Mouse (Mus musculus) hindbrain, embryonic 11.5 days (tissue): ENCODE data around the gene Rhbdd2. TPM values are rescaled to one million over a fixed set of nuclear protein-coding genes. Genes with fewer than 3 reads are reported as not detected.
"Not testable (repeated sequence)": the region's sequence is repeated elsewhere in the genome, so short reads cannot be mapped to it uniquely, and the experiment has no call there.

Experiments used
- ATAC-seq: fragments of 200-750 bp; cut with Nextera tagmentation; 2 replicates; pipeline ENCODE4 v1.8.0; 2017; ENCODE audit warnings: mild to moderate bottlenecking, moderate TSS enrichment, moderate library complexity; ENCODE audit not compliant: low FRiP score
- DNase-seq: peaks from one replicate; pipeline ENCODE4 v3.0.0-alpha.2; 2015; ENCODE audit warnings: low spot score
- H3K27ac ChIP-seq: fragments of 300-500 bp; sonication (generic); 2 replicates; pipeline ENCODE4 v1.5.1; 2014; ENCODE audit warnings: mild to moderate bottlenecking, low read depth, low read length
- H3K27me3 ChIP-seq: fragments of 300-500 bp; sonication (generic); 2 replicates; pipeline ENCODE4 v1.6.1; 2014; ENCODE audit warnings: mild to moderate bottlenecking, low read length, moderate library complexity, mixed read lengths; ENCODE audit not compliant: control insufficient read depth, insufficient read depth
- H3K36me3 ChIP-seq: fragments of 300-500 bp; sonication (generic); 2 replicates; pipeline ENCODE4 v1.6.1; 2014; ENCODE audit warnings: mild to moderate bottlenecking, low read length, moderate library complexity, mixed read lengths; ENCODE audit not compliant: control insufficient read depth, insufficient read depth
- H3K4me1 ChIP-seq: fragments of 300-500 bp; sonication (generic); replicated peaks from 2 replicates; pipeline ENCODE4 v1.6.1; 2014; ENCODE audit warnings: low read length, mixed read lengths; ENCODE audit not compliant: control insufficient read depth, insufficient read depth
- H3K4me2 ChIP-seq: fragments of 300-500 bp; sonication (generic); replicated peaks from 2 replicates; pipeline ENCODE4 v1.6.1; 2014; ENCODE audit warnings: mild to moderate bottlenecking, low read depth, low read length
- H3K4me3 ChIP-seq: fragments of 300-500 bp; sonication (generic); 2 replicates; pipeline ENCODE4 v1.5.1; 2014; ENCODE audit warnings: low read depth, low read length
- H3K9ac ChIP-seq: fragments of 300-500 bp; sonication (generic); 2 replicates; pipeline ENCODE4 v1.6.1; 2014; ENCODE audit warnings: low read depth, low read length
- H3K9me3 ChIP-seq: fragments of 300-500 bp; sonication (generic); 2 replicates; pipeline ENCODE4 v1.6.1; 2016; ENCODE audit warnings: low read length; ENCODE audit not compliant: control insufficient read depth
- whole genome bisulfite sequencing: fragments of 180-500 bp; shearing (Covaris S2); extraction: QIAGEN DNeasy Blood & Tissue Kit; methylation state at CpG from one replicate; pipeline ENCODE4 v1.1.7; 2014; 5-methylcytosine and 5-hydroxymethylcytosine counted together
- polyA plus RNA-seq: library from polyadenylated mRNA; unstranded; fragments of >200 nt; fragmentation: Nextera tagmentation; extraction: Ambion mirVana; gene quantifications from 2 replicates; pipeline ENCODE4 v1.2.1, GENCODE M21; 2014

The Rhbdd2 gene
- 53.4 and 64.3 TPM in 2 replicates for polyA plus RNA-seq

GRCm38 (mm10) chr5:135632117-135632796 is at the start of gene Rhbdd2:
TSS of gene Rhbdd2 (plus strand) at chr5:135632618.
- no peaks in the 10 kb centered on the region for H3K4me1 ChIP-seq
- H3K27me3 ChIP-seq = no peaks in the 10 kb centered on the region
- H3K4me3 ChIP-seq = peak within 1 kb of the TSS; percentile 84
- 14% methylated on average over 28 of the region's 30 CpGs for WGBS
- H3K9ac ChIP-seq = peak within 1 kb of the TSS; percentile 93
- peak within 1 kb of the TSS; percentile 63 for H3K4me2 ChIP-seq
- DNase-seq (peak; percentile 99), ATAC-seq (peak; percentile 99)
- no peaks in the 10 kb centered on the region for H3K9me3 ChIP-seq
- H3K27ac ChIP-seq = peak within 1 kb of the TSS; percentile 65
- peaks cover 4% of the 10 kb centered on the region; the same call in 1 of the 2 replicates for H3K36me3 ChIP-seq

DNA sequence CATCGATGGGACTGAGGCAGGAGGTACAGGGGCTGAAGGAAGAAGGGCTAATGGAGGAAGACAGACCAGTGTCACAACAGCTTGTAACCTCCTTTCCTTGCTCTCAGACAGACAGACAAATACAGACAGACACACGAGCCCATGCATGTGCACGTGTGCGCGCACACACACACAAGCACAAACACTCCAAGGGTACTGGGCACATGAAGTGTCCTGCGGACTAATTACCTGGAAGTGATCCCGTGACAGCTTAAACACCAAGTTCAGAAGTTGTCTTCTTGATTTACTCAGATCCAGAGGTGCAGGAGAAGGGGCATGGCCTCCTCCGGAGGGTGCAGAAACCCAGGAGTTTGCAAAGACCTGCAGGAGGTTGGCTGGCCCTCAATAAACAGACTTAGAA is 46.7 kb upstream of the Rhbdd2 start:
- WGBS = 87% methylated on average over 8 of the region's 8 CpGs
- DNase-seq (no peak), ATAC-seq (no peak)
- H3K36me3 ChIP-seq = no peaks in the 10 kb centered on the region
- H3K9me3 ChIP-seq = no peaks in the 10 kb centered on the region
- no peaks in the 10 kb centered on the region for H3K27me3 ChIP-seq
- no peak overlapping the region for H3K4me2 ChIP-seq
- no peak overlapping the region for H3K4me3 ChIP-seq
- H3K27ac ChIP-seq = no peak overlapping the region
- no peak overlapping the region for H3K9ac ChIP-seq
- H3K4me1 ChIP-seq = no peaks in the 10 kb centered on the region

GRCm38 (mm10) chr5:135587764-135588163 is 44.7 kb upstream of the Rhbdd2 start:
- no peak overlapping the region for H3K9ac ChIP-seq
- no peaks in the 10 kb centered on the region for H3K27me3 ChIP-seq
- 91% methylated on average over 4 of the region's 4 CpGs for WGBS
- DNase-seq = no peak
- ATAC-seq = no peak
- no peak overlapping the region for H3K4me2 ChIP-seq
- no peaks in the 10 kb centered on the region for H3K36me3 ChIP-seq
- no peak overlapping the region for H3K27ac ChIP-seq
- no peaks in the 10 kb centered on the region for H3K4me1 ChIP-seq
- H3K4me3 ChIP-seq = no peak overlapping the region
- H3K9me3 ChIP-seq = no peaks in the 10 kb centered on the region

- WGBS = 81% methylated on average over 10 of the region's 12 CpGs
- H3K4me1 ChIP-seq = no peaks in the 10 kb centered on the region
- no peaks in the 10 kb centered on the region for H3K36me3 ChIP-seq
- no peak overlapping the region for H3K4me3 ChIP-seq
- H3K9ac ChIP-seq = no peak overlapping the region
- H3K4me2 ChIP-seq = no peak overlapping the region
- no peaks in the 10 kb centered on the region for H3K27me3 ChIP-seq
- DNase-seq (no peak), ATAC-seq (no peak)
- no peaks in the 10 kb centered on the region for H3K9me3 ChIP-seq
- H3K27ac ChIP-seq = no peak overlapping the region
Observed at GRCm38 (mm10) chr5:135589996-135590784, 42.2 kb upstream of the Rhbdd2 start.

GRCm38 (mm10) chr5:135604643-135605042 is 27.8 kb upstream of the Rhbdd2 start:
- no CpG with 5 or more reads among the region's 1 CpGs for WGBS
- not testable (repeated sequence) for H3K9me3 ChIP-seq, H3K27me3 ChIP-seq, ATAC-seq, DNase-seq, H3K4me1 ChIP-seq, H3K36me3 ChIP-seq, H3K27ac ChIP-seq, H3K4me3 ChIP-seq, H3K4me2 ChIP-seq, H3K9ac ChIP-seq

DNA sequence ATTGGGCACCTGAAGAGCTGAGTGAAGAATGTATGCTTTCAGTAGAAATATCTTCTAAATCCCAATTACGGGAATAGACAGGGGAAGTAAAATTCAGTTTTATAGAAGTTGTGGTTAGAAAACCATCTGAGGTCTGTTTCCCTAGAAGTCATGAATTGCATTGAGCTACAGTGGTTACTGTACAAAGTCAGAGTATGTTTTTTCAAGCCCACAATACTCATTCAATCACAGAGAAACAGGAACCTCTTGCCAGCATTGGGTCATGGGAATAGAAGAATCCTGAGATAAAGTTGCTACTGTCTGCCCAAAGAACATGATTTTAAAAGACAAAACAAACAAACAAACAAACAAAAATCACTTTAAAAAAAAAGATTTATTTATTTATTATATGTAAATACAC is 25.7 kb upstream of the Rhbdd2 start:
- ATAC-seq, H3K4me3 ChIP-seq, H3K4me2 ChIP-seq, H3K36me3 ChIP-seq, H3K9me3 ChIP-seq, H3K27ac ChIP-seq, H3K27me3 ChIP-seq, H3K9ac ChIP-seq, DNase-seq, H3K4me1 ChIP-seq: not testable (repeated sequence)
- WGBS = no CpG with 5 or more reads among the region's 1 CpGs

- Histone ChIP-seq H3K4me2 (no peak overlapping the region), H3K4me3 (no peak overlapping the region), H3K4me1 (no peaks in the 10 kb centered on the region), H3K27me3 (no peaks in the 10 kb centered on the region), H3K27ac (no peak overlapping the region), H3K9ac (no peak overlapping the region), H3K36me3 (no peaks in the 10 kb centered on the region), H3K9me3 (peaks cover 6% of the 10 kb centered on the region; the same call in 1 of the 2 replicates)
- ATAC-seq (no peak), DNase-seq (no peak)
- WGBS = 50% methylated on average over 1 of the region's 1 CpGs
Observed at GRCm38 (mm10) chr5:135607581-135607980, 24.8 kb upstream of the Rhbdd2 start.

DNA sequence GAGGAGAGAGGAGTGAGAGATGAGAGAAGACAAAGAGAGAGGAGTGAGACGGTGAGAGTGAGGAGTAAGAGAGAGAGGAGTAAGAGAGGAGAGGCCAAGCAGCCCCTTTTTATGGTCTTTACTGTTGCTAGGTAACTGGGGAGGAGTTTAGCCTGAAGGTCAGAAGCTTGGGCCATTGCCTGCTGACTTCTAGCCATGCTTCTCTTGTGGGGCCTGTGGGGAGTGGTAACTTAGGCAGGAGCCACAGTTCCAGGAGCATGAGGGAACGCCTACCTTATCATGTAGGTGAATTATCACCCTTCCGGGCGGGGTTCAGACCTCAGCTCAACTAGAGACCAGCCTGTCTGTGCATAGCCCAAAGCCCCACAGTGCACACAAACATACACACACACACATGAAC is 22.6 kb upstream of the Rhbdd2 start:
- WGBS = 73% methylated on average over 4 of the region's 4 CpGs
- H3K27ac ChIP-seq = no peak overlapping the region
- no peak for DNase-seq
- H3K4me3 ChIP-seq = no peak overlapping the region
- no peaks in the 10 kb centered on the region for H3K36me3 ChIP-seq
- H3K4me2 ChIP-seq = no peak overlapping the region
- no peaks in the 10 kb centered on the region for H3K27me3 ChIP-seq
- H3K4me1 ChIP-seq = no peaks in the 10 kb centered on the region
- no peak for ATAC-seq
- H3K9me3 ChIP-seq = no peaks in the 10 kb centered on the region
- no peak overlapping the region for H3K9ac ChIP-seq

GRCm38 (mm10) chr5:135619741-135620140 is 12.7 kb upstream of the Rhbdd2 start:
- not testable (repeated sequence) for DNase-seq, H3K36me3 ChIP-seq, H3K9me3 ChIP-seq, H3K4me2 ChIP-seq, H3K4me3 ChIP-seq, ATAC-seq, H3K4me1 ChIP-seq, H3K9ac ChIP-seq, H3K27me3 ChIP-seq, H3K27ac ChIP-seq
- WGBS = 93% methylated on average over 10 of the region's 10 CpGs
